Mouse (Mus musculus) MEL (cell line): Measurements from ENCODE around the gene Gm20388. TPM values are rescaled to one million over a fixed set of nuclear protein-coding genes. Genes with fewer than 3 reads are reported as not detected.

Experiments used
- DNase-seq: peaks from one replicate; pipeline ENCODE4 v3.0.0; 2011; ENCODE audit warnings: low read depth, low spot score
- H3K27ac ChIP-seq: 2 replicates; pipeline ENCODE4 v1.5.1; 2012; ENCODE audit warnings: low read depth, mild to moderate bottlenecking, control low read depth, low read length, moderate library complexity; ENCODE audit not compliant: control insufficient read depth
- H3K27me3 ChIP-seq, 2 experiments: fragments of 150-350 bp in 1 of 2; sonication (generic) in 1 of 2; 2 replicates each; pipeline ENCODE4 v1.6.1; 2012; ENCODE audit warnings: low read length in 2 of 2, mild to moderate bottlenecking in 2 of 2, improper control_type of control experiment in 1 of 2, moderate library complexity in 1 of 2; ENCODE audit not compliant: insufficient read depth in 2 of 2, control insufficient read depth in 1 of 2
- H3K36me3 ChIP-seq, 2 experiments: 2 replicates each; pipeline ENCODE4 v1.6.1; 2012 to 2014; ENCODE audit warnings: low read length in 2 of 2, improper control_type of control experiment in 1 of 2, inconsistent platforms in 1 of 2, mild to moderate bottlenecking in 1 of 2; ENCODE audit not compliant: insufficient read depth in 2 of 2, control insufficient read depth in 1 of 2
- H3K4me1 ChIP-seq, 2 experiments: fragments of 150-350 bp in 1 of 2; sonication (generic) in 1 of 2; 2 replicates each; pipeline ENCODE4 v1.6.1; 2012; ENCODE audit warnings: low read length in 2 of 2, improper control_type of control experiment in 1 of 2, mild to moderate bottlenecking in 1 of 2; ENCODE audit not compliant: insufficient read depth in 2 of 2, control insufficient read depth in 1 of 2
- H3K4me3 ChIP-seq, 2 experiments: fragments of 150-350 bp in 1 of 2; sonication (generic) in 1 of 2; 2 replicates each; pipeline ENCODE4 v1.5.1; 2012; ENCODE audit warnings: low read depth in 2 of 2, low read length in 2 of 2, mild to moderate bottlenecking in 2 of 2, moderate library complexity in 2 of 2, control low read depth in 1 of 2, improper control_type of control experiment in 1 of 2; ENCODE audit not compliant: control insufficient read depth in 1 of 2, insufficient read depth in 1 of 2
- H3K79me2 ChIP-seq: 2 replicates; pipeline ENCODE4 v1.6.1; 2012; ENCODE audit warnings: mild to moderate bottlenecking, low read length, moderate library complexity; ENCODE audit not compliant: control insufficient read depth, poor library complexity, insufficient read depth
- H3K9ac ChIP-seq: 2 replicates; pipeline ENCODE4 v1.6.1; 2012; ENCODE audit warnings: low read depth, mild to moderate bottlenecking, control low read depth, low read length, moderate library complexity; ENCODE audit not compliant: control insufficient read depth, poor library complexity, severe bottlenecking
- H3K9me3 ChIP-seq: fragments of 150-350 bp; sonication (generic); replicated peaks from 2 replicates; pipeline ENCODE4 v1.6.1; 2012; ENCODE audit warnings: mild to moderate bottlenecking, low read length, improper control_type of control experiment, moderate library complexity; ENCODE audit not compliant: insufficient read depth
- CTCF ChIP-seq, 3 experiments: IDR thresholded peaks in 2 of 3; conservative IDR thresholded peaks in 1 of 3; 2 replicates each; pipeline ENCODE4 v1.5.1; 2011 to 2012; ENCODE audit warnings: low read length in 3 of 3, low read depth in 2 of 3, mild to moderate bottlenecking in 2 of 3, improper control_type of control experiment in 1 of 3, inconsistent platforms in 1 of 3, mixed read lengths in 1 of 3, moderate library complexity in 1 of 3; ENCODE audit not compliant: control insufficient read depth in 1 of 3, insufficient read depth in 1 of 3, poor library complexity in 1 of 3, severe bottlenecking in 1 of 3
- E2F4 ChIP-seq: IDR thresholded peaks from 2 replicates; pipeline ENCODE4 v1.6.1; 2011; ENCODE audit warnings: low read depth, low read length, improper control_type of control experiment, borderline replicate concordance
- EP300 ChIP-seq, 2 experiments: IDR thresholded peaks; 2 replicates each; pipeline ENCODE4 v1.6.1; 2011; ENCODE audit warnings: improper control_type of control experiment in 2 of 2, low read length in 2 of 2, low read depth in 1 of 2, mild to moderate bottlenecking in 1 of 2
- ETS1 ChIP-seq: IDR thresholded peaks from 2 replicates; pipeline ENCODE4 v1.6.1; 2012; ENCODE audit warnings: low read depth, mild to moderate bottlenecking, inconsistent platforms, low read length, improper control_type of control experiment, moderate library complexity
- JUND ChIP-seq: IDR thresholded peaks from 2 replicates; pipeline ENCODE4 v1.6.1; 2011; ENCODE audit warnings: low read depth, mild to moderate bottlenecking, improper control_type of control experiment, low read length
- KAT2A ChIP-seq: conservative IDR thresholded peaks from 2 replicates; pipeline ENCODE4 v1.6.1; 2012; ENCODE audit warnings: low read depth, low read length, improper control_type of control experiment, inconsistent platforms
- MAX ChIP-seq: IDR thresholded peaks from 2 replicates; pipeline ENCODE4 v1.6.1; 2011; ENCODE audit warnings: low read length, improper control_type of control experiment
- MEF2A ChIP-seq: IDR thresholded peaks from 2 replicates; pipeline ENCODE4 v1.6.1; 2014; ENCODE audit warnings: low read depth, mild to moderate bottlenecking, inconsistent platforms, low read length, improper control_type of control experiment; ENCODE audit not compliant: poor library complexity, insufficient replicate concordance, severe bottlenecking; ENCODE audit errors: extremely low read depth
- POLR2AphosphoS2 ChIP-seq: IDR thresholded peaks from 2 replicates; pipeline ENCODE4 v1.6.1; 2011; ENCODE audit warnings: low read length, improper control_type of control experiment
- RAD21 ChIP-seq: IDR thresholded peaks from 2 replicates; pipeline ENCODE4 v1.6.1; 2011; ENCODE audit warnings: mild to moderate bottlenecking, low read depth, low read length, improper control_type of control experiment
- RCOR1 ChIP-seq: IDR thresholded peaks from 2 replicates; pipeline ENCODE4 v1.6.1; 2012; ENCODE audit warnings: low read depth, mild to moderate bottlenecking, inconsistent platforms, low read length, improper control_type of control experiment
- SMC3 ChIP-seq: IDR thresholded peaks from 2 replicates; pipeline ENCODE4 v1.6.1; 2011; ENCODE audit warnings: low read depth, low read length, improper control_type of control experiment
- TBP ChIP-seq: IDR thresholded peaks from 2 replicates; pipeline ENCODE4 v1.8.0; 2011; ENCODE audit warnings: low read depth, low read length, improper control_type of control experiment
- USF1 ChIP-seq: IDR thresholded peaks from 2 replicates; pipeline ENCODE4 v1.6.1; 2014; ENCODE audit warnings: low read depth, mild to moderate bottlenecking, inconsistent platforms, low read length, improper control_type of control experiment, moderate library complexity
- ZC3H11A ChIP-seq: IDR thresholded peaks from 2 replicates; pipeline ENCODE4 v1.6.1; 2012; ENCODE audit warnings: low read depth, mild to moderate bottlenecking, inconsistent platforms, low read length, improper control_type of control experiment
- polyA plus RNA-seq, 2 experiments: library from polyadenylated mRNA; stranded (reverse) in 1 of 2; unstranded in 1 of 2; fragments of >175 nt in 1 of 2; fragments of >200 nt in 1 of 2; gene quantifications; 2 replicates each; pipeline versions ENCODE4 v1.2.1 to v1.2.4; 2012; ENCODE audit warnings: low replicate concordance in 2 of 2, low read depth in 1 of 2; ENCODE audit not compliant: insufficient read length in 2 of 2, insufficient read depth in 1 of 2, missing spikeins in 1 of 2
- total RNA-seq: library from RNA; depleted of rRNA; stranded (reverse); fragments of 300-350 nt; gene quantifications from 2 replicates; pipeline ENCODE4 v1.2.3, GENCODE M21; 2012

Gm20388 gene
- total and polyA plus RNA-seq, 3 experiments, result 11.1 to 17.8 TPM; not detected in 1

GRCm38 (mm10) chr8:119972558-119972957 is 61.9 kb downstream of the Gm20388 start (continued):
- peak; percentile 49 to 72 for TF ChIP-seq EP300 (IDR thresholded peaks at IDR 0.05; ENCODE audit: low read depth in 1 of 2, low read length in 2 of 2)

GRCm38 (mm10) chr8:119978770-119979381 is 68.2 kb downstream of the Gm20388 start:
- H3K27me3 ChIP-seq, result no peaks in the 10 kb centered on the region; a peak in 1 of 4 replicates
- no peak overlapping the region for H3K9ac ChIP-seq
- H3K27ac ChIP-seq, result no peak overlapping the region
- TF ChIP-seq KAT2A (no peak), POLR2AphosphoS2 (no peak), E2F4 (no peak), JUND (no peak), SMC3 (no peak), MAX (no peak), MEF2A (no peak), TBP (0 out of 2 replicates have a peak, but pooled peaks have one; percentile 2)
- no peaks in the 10 kb centered on the region for H3K36me3 ChIP-seq
- H3K4me1 ChIP-seq, result no peaks in the 10 kb centered on the region
- DNase-seq, result no peak
- no peaks in the 10 kb centered on the region for H3K79me2 ChIP-seq
- no peaks in the 10 kb centered on the region for H3K9me3 ChIP-seq
- H3K4me3 ChIP-seq, result no peak overlapping the region

- H3K27me3 ChIP-seq, result no peaks in the 10 kb centered on the region; a peak in 1 of 4 replicates
- no peaks in the 10 kb centered on the region for H3K79me2 ChIP-seq
- H3K4me3 ChIP-seq, result no peak overlapping the region
- no peaks in the 10 kb centered on the region for H3K36me3 ChIP-seq
- H3K27ac ChIP-seq, result no peak overlapping the region
- DNase-seq, result peak; percentile 39
- no peak for TF ChIP-seq ETS1
- no peak for TF ChIP-seq USF1
- TF ChIP-seq ZC3H11A, result peak; percentile 43
- no peak for TF ChIP-seq KAT2A
- TF ChIP-seq RCOR1, result no peak
- peak; percentile 65 for TF ChIP-seq SMC3
- peak; percentile 78 for TF ChIP-seq RAD21
- peak; percentile 28 to 74 (median 31) for TF ChIP-seq CTCF (IDR thresholded peaks at IDR 0.05 in 2 of 3, conservative IDR thresholded peaks at IDR 0.05 in 1 of 3; ENCODE audit: control insufficient read depth in 1 of 3, insufficient read depth in 1 of 3, low read depth in 2 of 3, low read length in 3 of 3, poor library complexity in 1 of 3, severe bottlenecking in 1 of 3)
- TF ChIP-seq, all 39 proteins: peak for 4
- H3K9me3 ChIP-seq, result no peaks in the 10 kb centered on the region
- H3K9ac ChIP-seq, result no peak overlapping the region
- no peaks in the 10 kb centered on the region for H3K4me1 ChIP-seq
Observed at GRCm38 (mm10) chr8:119981253-119981652, 70.6 kb downstream of the Gm20388 start.
